Mouse (Mus musculus): ENCODE data around the gene Nacc2. TPM values are rescaled to one million over a fixed set of nuclear protein-coding genes. Genes with fewer than 3 reads are reported as not detected.
A peak's percentile ranks its signal among the peaks of the same experiment; 100 is the strongest.

The Nacc2 gene
- polyA plus RNA-seq, 1 experiment: 10.7 TPM

- TF ChIP-seq POLR2A (IDR thresholded peaks at IDR 0.05; ENCODE audit: low read depth, low read length) (no peak), CTCF (IDR thresholded peaks at IDR 0.05; ENCODE audit: extremely low read depth, insufficient read depth, insufficient read length, insufficient replicate concordance) (peak; percentile 16; the same call in 1 of the 2 replicates)
- H3K4me1 ChIP-seq (ENCODE audit: control insufficient read depth, insufficient read depth, insufficient read length): no peaks in the 10 kb centered on the region
- H3K4me3 ChIP-seq (ENCODE audit: extremely low read depth, insufficient read depth, insufficient read length): no peak overlapping the region
- H3K36me3 ChIP-seq (ENCODE audit: control insufficient read depth, insufficient read depth, low read length): no peaks in the 10 kb centered on the region
- H3K27ac ChIP-seq (ENCODE audit: insufficient read depth, low read length): no peak overlapping the region
- 0 out of 2 replicates have a peak, but pooled peaks cover 2% of the 10 kb centered on the region for H3K27me3 ChIP-seq (ENCODE audit: control insufficient read depth, insufficient read depth, low read length)
- WGBS: 65% methylated on average over 3 of the region's 3 CpGs
- no peak for DNase-seq (ENCODE audit: low read depth in 1 of 2, low spot score in 2 of 2)
Measured at GRCm38 (mm10) chr2:26030288-26030687, 92.7 kb downstream of the Nacc2 start.

- Histone ChIP-seq H3K27me3 (ENCODE audit: control insufficient read depth, insufficient read depth, low read length) (0 out of 2 replicates have a peak, but pooled peaks cover 2% of the 10 kb centered on the region), H3K4me3 (ENCODE audit: extremely low read depth, insufficient read depth, insufficient read length) (no peak overlapping the region), H3K27ac (ENCODE audit: insufficient read depth, low read length) (no peak overlapping the region), H3K4me1 (ENCODE audit: control insufficient read depth, insufficient read depth, insufficient read length) (peaks cover 4% of the 10 kb centered on the region; the same call in 1 of the 2 replicates), H3K36me3 (ENCODE audit: control insufficient read depth, insufficient read depth, low read length) (no peaks in the 10 kb centered on the region)
- peak; percentile 12 to 26 for DNase-seq (ENCODE audit: low read depth in 1 of 2, low spot score in 2 of 2)
- WGBS: 36% methylated on average over 4 of the region's 4 CpGs
- peak; percentile 44; the same call in 1 of the 2 replicates for TF ChIP-seq CTCF (IDR thresholded peaks at IDR 0.05; ENCODE audit: extremely low read depth, insufficient read depth, insufficient read length, insufficient replicate concordance)
- TF ChIP-seq POLR2A (IDR thresholded peaks at IDR 0.05; ENCODE audit: low read depth, low read length): no peak
Measured at GRCm38 (mm10) chr2:26024138-26025075, 98.6 kb downstream of the Nacc2 start.

GRCm38 (mm10) chr2:26022626-26023025 lies 100.4 kb downstream of the Nacc2 start:
- no peak for TF ChIP-seq CTCF (IDR thresholded peaks at IDR 0.05; ENCODE audit: extremely low read depth, insufficient read depth, insufficient read length, insufficient replicate concordance)
- Histone ChIP-seq H3K4me1 (ENCODE audit: control insufficient read depth, insufficient read depth, insufficient read length) (peaks cover 4% of the 10 kb centered on the region; the same call in 1 of the 2 replicates), H3K36me3 (ENCODE audit: control insufficient read depth, insufficient read depth, low read length) (no peaks in the 10 kb centered on the region), H3K4me3 (ENCODE audit: extremely low read depth, insufficient read depth, insufficient read length) (no peak overlapping the region), H3K27ac (ENCODE audit: insufficient read depth, low read length) (no peak overlapping the region), H3K27me3 (ENCODE audit: control insufficient read depth, insufficient read depth, low read length) (0 out of 2 replicates have a peak, but pooled peaks cover 2% of the 10 kb centered on the region)
- 93% methylated on average over 1 of the region's 1 CpGs for WGBS
- no peak for DNase-seq (ENCODE audit: low read depth in 1 of 2, low spot score in 2 of 2)

- 83% methylated on average over 8 of the region's 8 CpGs for WGBS
- peaks cover 4% of the 10 kb centered on the region; the same call in 1 of the 2 replicates for H3K4me1 ChIP-seq (ENCODE audit: control insufficient read depth, insufficient read depth, insufficient read length)
- no peak overlapping the region; the same call in 1 of the 2 replicates for H3K27ac ChIP-seq (ENCODE audit: insufficient read depth, low read length)
- TF ChIP-seq CTCF (IDR thresholded peaks at IDR 0.05; ENCODE audit: extremely low read depth, insufficient read depth, insufficient read length, insufficient replicate concordance): no peak
- no peak for TF ChIP-seq POLR2A (IDR thresholded peaks at IDR 0.05; ENCODE audit: low read depth, low read length)
- 0 out of 2 replicates have a peak, but pooled peaks cover 2% of the 10 kb centered on the region for H3K27me3 ChIP-seq (ENCODE audit: control insufficient read depth, insufficient read depth, low read length)
- no peak for DNase-seq (ENCODE audit: low read depth in 1 of 2, low spot score in 2 of 2)
- H3K36me3 ChIP-seq (ENCODE audit: control insufficient read depth, insufficient read depth, low read length): no peaks in the 10 kb centered on the region
- no peak overlapping the region for H3K4me3 ChIP-seq (ENCODE audit: extremely low read depth, insufficient read depth, insufficient read length)
Measured at GRCm38 (mm10) chr2:26022258-26022565, 100.8 kb downstream of the Nacc2 start.

GRCm38 (mm10) chr2:26021561-26022257 lies 101.3 kb downstream of the Nacc2 start, which contains the start of gene Ubac1:
TSS of gene Ubac1 (minus strand) at chr2:26021747.
- peak within 1 kb of the TSS; percentile 85 for H3K27ac ChIP-seq (ENCODE audit: insufficient read depth, low read length)
- H3K4me3 ChIP-seq (ENCODE audit: extremely low read depth, insufficient read depth, insufficient read length): peak within 1 kb of the TSS; percentile 76
- peak; percentile 74 to 86 for DNase-seq (ENCODE audit: low read depth in 1 of 2, low spot score in 2 of 2)
- H3K27me3 ChIP-seq (ENCODE audit: control insufficient read depth, insufficient read depth, low read length): no peaks in the 10 kb centered on the region
- TF ChIP-seq POLR2A (IDR thresholded peaks at IDR 0.05; ENCODE audit: low read depth, low read length) (no peak), CTCF (IDR thresholded peaks at IDR 0.05; ENCODE audit: extremely low read depth, insufficient read depth, insufficient read length, insufficient replicate concordance) (no peak)
- peaks cover 4% of the 10 kb centered on the region; the same call in 1 of the 2 replicates for H3K4me1 ChIP-seq (ENCODE audit: control insufficient read depth, insufficient read depth, insufficient read length)
- WGBS: 7% methylated on average over 50 of the region's 50 CpGs
- H3K36me3 ChIP-seq (ENCODE audit: control insufficient read depth, insufficient read depth, low read length): no peaks in the 10 kb centered on the region

- Histone ChIP-seq H3K4me3 (ENCODE audit: extremely low read depth, insufficient read depth, insufficient read length) (peak overlapping the region; percentile 76), H3K4me1 (ENCODE audit: control insufficient read depth, insufficient read depth, insufficient read length) (peaks cover 4% of the 10 kb centered on the region; the same call in 1 of the 2 replicates), H3K27ac (ENCODE audit: insufficient read depth, low read length) (peak overlapping the region; percentile 85), H3K27me3 (ENCODE audit: control insufficient read depth, insufficient read depth, low read length) (no peaks in the 10 kb centered on the region), H3K36me3 (ENCODE audit: control insufficient read depth, insufficient read depth, low read length) (peaks cover 3% of the 10 kb centered on the region; the same call in 1 of the 2 replicates)
- WGBS: 2% methylated on average over 38 of the region's 38 CpGs
- DNase-seq (ENCODE audit: low read depth in 1 of 2, low spot score in 2 of 2): peak in 1 of 2 experiments; percentile 26
- no peak for TF ChIP-seq CTCF (IDR thresholded peaks at IDR 0.05; ENCODE audit: extremely low read depth, insufficient read depth, insufficient read length, insufficient replicate concordance)
- TF ChIP-seq POLR2A (IDR thresholded peaks at IDR 0.05; ENCODE audit: low read depth, low read length): no peak
Measured at GRCm38 (mm10) chr2:26020714-26021560, 102.1 kb downstream of the Nacc2 start.

All from spleen, adult 2 months (tissue).